Mouse (Mus musculus) ovary, postnatal 10 days (tissue): Measurements from ENCODE around the gene Irs1.

Source experiments
- DNase-seq: peaks from one replicate; pipeline ENCODE4 v3.0.0; 2022; ENCODE audit warnings: low spot score

Gene Irs1

DNA sequence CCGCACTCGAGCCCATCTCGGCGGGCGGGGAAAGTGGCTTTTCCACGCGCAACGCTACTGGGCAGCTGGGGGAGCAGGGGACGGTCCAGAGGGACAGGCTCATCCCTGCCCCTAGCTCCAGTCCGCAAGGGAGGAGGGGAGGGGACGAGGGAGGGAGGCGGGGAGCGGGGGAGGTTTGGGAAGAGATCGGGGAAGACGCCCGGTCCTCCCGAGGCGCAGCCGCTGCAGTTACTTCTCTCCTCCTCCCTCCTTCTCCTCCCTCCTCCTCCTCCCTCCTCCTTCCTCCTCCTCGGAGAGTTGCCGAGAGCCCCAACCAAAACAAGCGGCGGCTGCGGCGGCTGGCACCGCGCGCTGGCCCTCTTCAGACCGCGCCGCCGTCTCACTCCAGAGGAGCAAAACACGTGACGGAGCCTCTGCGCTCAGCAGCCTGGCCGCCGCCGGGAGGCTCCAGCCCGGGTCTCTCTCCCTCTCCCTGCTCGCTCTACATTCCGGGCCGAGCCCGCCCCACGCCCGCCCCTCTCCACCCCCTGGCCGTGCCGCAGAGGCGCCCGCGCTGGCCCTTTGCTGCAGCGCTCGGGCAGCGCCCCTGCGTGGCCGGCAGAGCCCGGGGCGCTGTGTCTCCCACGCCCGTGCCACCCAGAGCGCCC lies at the start of gene Irs1:
TSS of gene Irs1 (minus strand) at position 266 of the 647 bp plus-strand sequence.
- DNase-seq = peak; percentile 81

GRCm38 (mm10) chr1:82334506-82334905 lies 43.3 kb upstream of the Irs1 start:
- DNase-seq = no peak

GRCm38 (mm10) chr1:82329954-82330247 lies 38.7 kb upstream of the Irs1 start:
- no peak for DNase-seq

DNA sequence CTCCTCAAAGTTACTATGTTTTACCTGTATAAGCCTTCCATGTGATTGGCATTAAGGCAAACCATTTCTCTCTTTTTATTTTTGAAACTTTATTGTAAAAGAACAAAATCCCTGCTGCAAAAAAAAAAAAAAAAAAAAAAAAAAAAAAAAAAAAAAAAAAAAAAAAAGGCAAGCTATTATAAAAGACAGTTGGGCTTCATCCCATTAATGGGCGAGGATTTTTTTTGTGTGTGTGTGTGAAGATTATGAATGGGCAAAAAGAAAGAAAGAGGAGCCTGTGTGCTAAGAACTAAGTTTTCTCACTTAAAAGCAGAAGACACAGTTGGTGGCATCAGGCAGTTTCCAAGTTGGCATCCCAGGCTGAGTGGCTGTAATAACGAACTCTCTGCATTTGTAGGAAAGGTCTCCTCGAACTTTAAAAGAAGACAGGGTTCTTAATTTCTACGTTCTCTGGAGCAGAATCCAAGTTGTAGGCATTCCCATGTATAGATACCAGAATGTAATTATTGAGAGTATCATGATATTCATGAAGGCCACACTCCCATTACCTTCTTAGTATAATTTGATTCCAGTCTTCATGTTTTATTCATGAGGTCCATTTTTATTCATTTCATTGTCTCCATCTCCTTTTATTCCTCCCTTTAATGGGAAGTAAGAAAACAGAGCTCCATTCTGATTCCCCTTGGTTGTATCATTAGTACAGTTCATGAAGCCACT lies 38.2 kb upstream of the Irs1 start:
- DNase-seq = no peak

DNA sequence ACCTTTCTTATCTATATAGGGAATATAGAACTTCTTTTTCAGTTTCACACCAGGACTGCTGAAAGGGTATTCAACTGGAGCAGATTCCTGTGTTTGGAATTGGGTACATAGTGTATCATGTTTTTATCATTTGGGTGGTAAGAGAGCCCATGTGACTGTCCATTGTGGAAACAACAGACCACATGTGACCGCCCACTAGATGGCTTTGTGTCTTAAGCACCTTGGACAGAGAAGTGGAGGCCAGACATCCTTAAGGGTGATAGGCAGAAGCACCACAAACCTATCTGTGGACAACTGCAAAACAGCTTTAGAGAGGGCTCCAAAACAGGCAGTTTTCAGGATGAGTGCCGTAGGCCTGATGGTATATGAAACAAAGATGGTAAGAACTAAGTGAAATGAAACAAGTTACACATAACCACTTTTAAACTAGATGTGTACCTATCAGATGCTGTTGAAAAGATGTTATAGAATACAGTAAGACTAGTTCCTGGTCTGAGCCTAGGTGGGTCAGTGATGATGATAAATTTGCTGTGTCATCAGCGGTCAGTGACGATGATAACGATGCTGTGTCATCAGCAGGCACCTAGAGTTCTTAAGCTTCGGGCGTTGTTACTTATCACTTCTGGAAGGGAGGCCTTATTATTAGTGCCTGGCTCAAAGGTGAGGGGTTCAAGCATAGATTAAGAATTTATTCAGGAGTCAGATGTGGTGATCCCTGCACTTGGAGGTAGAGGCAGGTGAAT lies 37.0 kb upstream of the Irs1 start:
- no peak for DNase-seq

DNA sequence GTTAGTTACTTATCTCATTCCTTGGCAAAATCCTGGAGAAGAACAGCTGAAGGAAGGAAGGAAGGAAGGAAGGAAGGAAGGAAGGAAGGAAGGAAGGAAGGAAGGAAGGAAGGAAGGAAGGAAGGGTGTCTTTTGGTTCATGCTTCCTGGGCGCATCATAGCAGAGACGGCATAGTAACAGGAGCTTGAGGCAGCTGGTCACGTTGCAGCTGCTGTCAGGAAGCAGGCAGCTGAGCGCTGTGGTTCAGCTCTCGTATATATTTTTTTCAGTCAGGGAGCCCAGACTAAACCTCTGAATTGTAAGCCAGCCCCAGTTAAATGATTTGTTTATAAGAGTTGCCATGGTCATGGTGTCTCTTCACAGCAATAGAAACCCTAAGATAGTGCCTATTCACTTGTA lies 34.9 kb upstream of the Irs1 start:
- DNase-seq = no peak

GRCm38 (mm10) chr1:82324131-82324785 lies 33.0 kb upstream of the Irs1 start:
- no peak for DNase-seq

GRCm38 (mm10) chr1:82321441-82321840 lies 30.2 kb upstream of the Irs1 start:
- DNase-seq = no peak

- no peak for DNase-seq
These were observed 29.6 kb upstream of the Irs1 start for GRCm38 (mm10) chr1:82320864-82321263.

DNA sequence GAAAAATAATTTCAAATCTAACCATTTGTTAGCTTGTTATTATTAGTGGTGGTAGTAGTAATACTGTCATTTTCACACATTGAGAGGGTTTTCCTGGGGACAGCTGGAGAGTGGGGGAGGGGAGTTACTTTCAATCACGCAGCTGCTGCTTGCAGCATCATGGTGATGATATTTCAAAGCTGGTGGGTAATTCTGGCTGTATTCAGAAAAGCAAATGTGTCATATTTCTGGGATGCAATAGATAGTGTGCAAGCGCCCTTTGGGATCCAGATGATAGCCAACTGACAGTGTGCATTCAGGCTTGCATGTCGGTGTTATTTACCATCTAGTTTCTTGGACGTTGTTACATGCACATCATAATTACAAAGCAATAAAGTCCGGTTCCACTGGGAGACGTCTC lies 29.2 kb upstream of the Irs1 start:
- DNase-seq = no peak

GRCm38 (mm10) chr1:82316746-82317126 lies 25.5 kb upstream of the Irs1 start:
- DNase-seq = no peak

DNA sequence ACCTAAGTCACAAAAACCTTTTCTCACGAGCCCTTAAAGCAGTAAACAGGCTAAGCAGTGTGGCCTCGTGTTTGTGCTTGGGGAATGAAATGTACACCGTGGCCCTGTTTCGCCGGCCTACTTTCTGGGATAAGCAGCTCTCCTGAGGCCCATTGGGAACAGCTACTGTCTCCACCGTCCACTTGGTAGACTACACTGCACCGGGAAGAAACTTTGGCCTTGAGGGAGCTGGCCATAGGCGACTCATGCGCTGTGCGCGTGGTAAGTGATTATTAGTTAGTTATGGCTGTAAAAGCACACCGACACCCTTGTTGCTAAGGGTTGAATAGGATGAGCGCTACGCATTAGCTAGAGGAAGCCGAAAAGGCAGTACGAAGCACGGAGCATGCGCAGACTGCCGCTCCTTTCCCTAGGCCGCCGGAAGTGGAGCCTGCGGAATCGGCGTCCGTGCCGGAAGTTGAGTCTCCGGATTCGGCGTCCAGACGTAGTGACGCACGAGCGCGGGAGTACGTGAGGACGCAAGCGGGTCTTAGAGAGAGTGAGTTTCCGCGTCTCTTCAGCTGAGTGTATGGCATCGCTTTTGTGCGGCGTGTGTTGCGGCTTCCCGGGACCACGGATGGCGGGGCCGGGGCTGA lies 25.0 kb upstream of the Irs1 start, which contains the start of gene Rhbdd1:
TSS of gene Rhbdd1 (plus strand) at position 342 of the 635 bp plus-strand sequence.
- peak; percentile 95 for DNase-seq

DNA sequence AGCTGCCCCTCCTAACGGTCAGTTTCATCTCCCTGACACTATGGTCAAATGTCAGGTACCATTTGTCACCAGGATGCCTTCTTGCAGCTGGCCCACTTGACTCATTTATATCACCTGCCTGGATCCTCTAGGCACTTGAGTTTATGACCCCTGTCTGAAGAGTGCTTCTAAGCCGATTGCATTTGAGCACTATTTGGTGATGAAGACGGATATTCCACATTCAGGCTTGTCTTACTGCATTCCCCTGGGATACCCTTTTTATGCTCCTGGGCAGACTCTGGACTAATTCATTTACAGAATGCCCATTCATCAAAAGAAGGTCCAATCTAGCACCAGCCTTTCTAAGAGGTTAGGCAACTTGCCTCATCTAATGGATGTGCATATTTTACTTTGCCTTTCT lies 13.3 kb upstream of the Irs1 start:
- DNase-seq = no peak

GRCm38 (mm10) chr1:82298586-82298985 lies 7.4 kb upstream of the Irs1 start:
- DNase-seq = no peak

DNA sequence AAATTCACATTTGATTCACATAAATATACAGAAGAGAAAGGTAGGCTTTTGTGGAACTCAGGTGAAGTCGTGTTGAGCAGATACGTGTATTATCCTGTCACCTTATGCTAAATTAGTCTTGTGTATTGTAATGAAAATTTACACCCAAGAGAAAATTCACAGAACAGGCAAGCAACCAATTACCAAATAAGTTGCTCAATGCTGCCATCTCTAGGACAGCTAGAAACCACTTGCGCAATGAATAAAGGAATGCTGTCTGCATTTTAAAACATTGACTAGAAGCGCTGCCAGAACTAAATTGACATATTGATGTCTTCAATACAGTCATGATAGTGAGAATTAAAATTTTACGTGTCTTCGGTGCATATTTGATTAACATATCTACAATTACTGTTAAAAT lies 2.9 kb upstream of the Irs1 start:
- DNase-seq = no peak

DNA sequence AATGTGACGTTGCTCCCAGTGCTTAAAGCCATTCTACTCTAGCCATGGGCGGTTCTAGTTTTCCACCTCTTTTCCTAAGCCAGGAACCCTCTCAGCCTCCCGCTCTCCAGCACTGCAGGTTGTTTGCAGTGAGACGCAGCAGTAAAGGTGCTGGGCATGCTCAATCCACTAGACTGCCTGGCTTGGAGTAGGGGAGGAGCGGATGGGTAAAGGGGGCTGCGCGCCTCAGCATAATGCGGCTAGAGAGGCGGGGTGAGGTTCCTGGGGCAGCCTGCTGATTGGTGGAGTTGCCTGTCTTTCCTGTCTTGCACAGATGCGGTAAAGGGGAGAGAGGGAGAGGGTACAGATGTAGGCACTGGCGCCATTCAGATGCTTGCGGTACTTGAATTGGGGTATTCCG lies 1.6 kb upstream of the Irs1 start:
- no peak for DNase-seq

DNA sequence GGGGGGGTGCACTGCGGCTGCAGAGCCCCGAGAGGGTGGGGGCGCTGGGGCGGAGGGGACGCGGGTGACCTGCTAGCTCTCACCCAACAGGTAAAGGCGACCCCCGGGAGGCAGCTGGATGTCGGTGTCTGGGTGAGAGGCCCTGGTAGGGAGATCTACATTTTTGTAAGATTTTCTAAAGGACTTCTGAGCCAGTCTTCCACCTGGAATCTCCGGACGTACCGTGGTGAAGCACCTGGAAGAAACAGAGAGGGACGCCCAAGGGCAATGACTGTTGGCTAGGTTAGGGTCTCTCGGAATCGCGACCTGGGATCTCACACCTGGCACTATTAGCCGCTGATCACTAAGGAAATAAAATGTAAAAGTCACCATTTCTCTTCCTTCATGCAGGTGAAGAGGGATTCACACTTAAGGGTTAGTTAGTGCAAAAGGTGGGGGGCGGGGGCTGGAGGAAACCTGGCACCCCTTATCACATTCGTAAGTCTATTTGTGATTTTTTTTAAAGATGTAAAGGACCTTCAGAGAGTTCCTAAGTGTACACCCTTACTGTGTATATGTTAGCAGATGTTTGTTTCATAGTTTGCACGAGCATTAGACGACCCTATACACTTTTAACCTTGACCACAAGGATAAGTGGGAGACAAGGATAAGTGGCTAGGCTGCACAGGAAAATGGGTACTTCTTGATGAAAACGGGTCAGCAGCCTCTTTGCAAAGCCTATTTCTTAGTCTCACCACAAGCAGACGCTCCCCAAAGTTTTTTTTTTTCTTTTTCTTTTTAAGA lies 905 bp upstream of the Irs1 start:
- no peak for DNase-seq

- DNase-seq = peak; percentile 82
These were observed 479 bp downstream of the Irs1 start for GRCm38 (mm10) chr1:82290723-82291150.

GRCm38 (mm10) chr1:82289990-82290681 lies 1.1 kb downstream of the Irs1 start:
- DNase-seq = peak; percentile 33

DNA sequence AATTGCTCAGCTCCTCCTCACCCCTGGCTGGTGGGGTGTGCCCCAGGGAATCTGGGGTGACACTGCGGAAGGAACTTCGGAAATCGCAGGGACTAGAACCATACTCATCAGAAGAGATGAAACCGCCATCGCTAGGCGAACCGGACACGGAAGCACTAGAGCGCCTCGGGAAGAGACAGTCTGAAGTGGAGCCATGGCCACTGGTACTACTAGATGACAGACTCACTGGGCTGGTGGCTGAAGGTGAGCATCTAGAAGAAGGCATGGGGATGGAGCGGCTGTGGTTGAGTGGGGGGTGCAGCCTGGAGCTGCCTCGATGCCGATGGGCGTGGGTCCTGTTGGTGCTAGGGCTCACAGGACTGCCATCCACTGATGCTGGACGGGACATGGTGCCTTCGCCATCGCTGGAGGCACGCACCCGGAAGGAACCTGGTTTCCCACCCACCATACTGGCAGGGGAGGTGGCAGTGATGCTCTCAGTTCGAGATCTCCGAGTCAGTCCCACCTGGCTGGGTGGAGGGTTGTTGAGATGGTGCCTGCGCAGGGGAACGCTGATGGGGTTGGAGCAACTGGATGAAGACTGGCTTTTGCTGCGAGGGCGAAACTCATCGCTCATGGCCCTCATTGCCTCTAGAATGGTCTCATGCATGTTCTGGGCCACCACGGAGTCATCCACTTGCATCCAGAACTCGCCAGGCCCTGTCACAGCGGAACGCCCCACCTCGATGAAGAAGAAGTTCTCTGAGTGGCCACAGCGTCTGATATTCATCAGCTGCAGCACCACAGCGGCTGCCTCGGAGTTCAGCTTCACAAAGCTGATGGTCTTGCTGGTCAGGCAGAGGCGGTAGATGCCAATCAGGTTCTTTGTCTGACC lies 1.9 kb downstream of the Irs1 start:
- no peak for DNase-seq
